Mouse (Mus musculus) hindbrain, embryonic 11.5 days (tissue): ENCODE measurements around the gene Snapc1. TPM values are rescaled to one million over a fixed set of nuclear protein-coding genes. Genes with fewer than 3 reads are reported as not detected.

Source experiments
- ATAC-seq: fragments of 200-750 bp; cut with Nextera tagmentation; 2 replicates; pipeline ENCODE4 v1.8.0; 2017; ENCODE audit warnings: mild to moderate bottlenecking, moderate TSS enrichment, moderate library complexity; ENCODE audit not compliant: low FRiP score
- DNase-seq: peaks from one replicate; pipeline ENCODE4 v3.0.0-alpha.2; 2015; ENCODE audit warnings: low spot score
- H3K27ac ChIP-seq: fragments of 300-500 bp; sonication (generic); 2 replicates; pipeline ENCODE4 v1.5.1; 2014; ENCODE audit warnings: mild to moderate bottlenecking, low read depth, low read length
- H3K27me3 ChIP-seq: fragments of 300-500 bp; sonication (generic); 2 replicates; pipeline ENCODE4 v1.6.1; 2014; ENCODE audit warnings: mild to moderate bottlenecking, low read length, moderate library complexity, mixed read lengths; ENCODE audit not compliant: control insufficient read depth, insufficient read depth
- H3K36me3 ChIP-seq: fragments of 300-500 bp; sonication (generic); 2 replicates; pipeline ENCODE4 v1.6.1; 2014; ENCODE audit warnings: mild to moderate bottlenecking, low read length, moderate library complexity, mixed read lengths; ENCODE audit not compliant: control insufficient read depth, insufficient read depth
- H3K4me1 ChIP-seq: fragments of 300-500 bp; sonication (generic); replicated peaks from 2 replicates; pipeline ENCODE4 v1.6.1; 2014; ENCODE audit warnings: low read length, mixed read lengths; ENCODE audit not compliant: control insufficient read depth, insufficient read depth
- H3K4me2 ChIP-seq: fragments of 300-500 bp; sonication (generic); replicated peaks from 2 replicates; pipeline ENCODE4 v1.6.1; 2014; ENCODE audit warnings: mild to moderate bottlenecking, low read depth, low read length
- H3K4me3 ChIP-seq: fragments of 300-500 bp; sonication (generic); 2 replicates; pipeline ENCODE4 v1.5.1; 2014; ENCODE audit warnings: low read depth, low read length
- H3K9ac ChIP-seq: fragments of 300-500 bp; sonication (generic); 2 replicates; pipeline ENCODE4 v1.6.1; 2014; ENCODE audit warnings: low read depth, low read length
- H3K9me3 ChIP-seq: fragments of 300-500 bp; sonication (generic); 2 replicates; pipeline ENCODE4 v1.6.1; 2016; ENCODE audit warnings: low read length; ENCODE audit not compliant: control insufficient read depth
- WGBS: fragments of 180-500 bp; shearing (Covaris S2); extraction: QIAGEN DNeasy Blood & Tissue Kit; methylation state at CpG from one replicate; pipeline ENCODE4 v1.1.7; 2014; 5-methylcytosine and 5-hydroxymethylcytosine counted together
- polyA plus RNA-seq: library from polyadenylated mRNA; unstranded; fragments of >200 nt; fragmentation: Nextera tagmentation; extraction: Ambion mirVana; gene quantifications from 2 replicates; pipeline ENCODE4 v1.2.1, GENCODE M21; 2014

Snapc1 gene
- polyA plus RNA-seq, 1 experiment from 2014 or later: 24.1 TPM

DNA sequence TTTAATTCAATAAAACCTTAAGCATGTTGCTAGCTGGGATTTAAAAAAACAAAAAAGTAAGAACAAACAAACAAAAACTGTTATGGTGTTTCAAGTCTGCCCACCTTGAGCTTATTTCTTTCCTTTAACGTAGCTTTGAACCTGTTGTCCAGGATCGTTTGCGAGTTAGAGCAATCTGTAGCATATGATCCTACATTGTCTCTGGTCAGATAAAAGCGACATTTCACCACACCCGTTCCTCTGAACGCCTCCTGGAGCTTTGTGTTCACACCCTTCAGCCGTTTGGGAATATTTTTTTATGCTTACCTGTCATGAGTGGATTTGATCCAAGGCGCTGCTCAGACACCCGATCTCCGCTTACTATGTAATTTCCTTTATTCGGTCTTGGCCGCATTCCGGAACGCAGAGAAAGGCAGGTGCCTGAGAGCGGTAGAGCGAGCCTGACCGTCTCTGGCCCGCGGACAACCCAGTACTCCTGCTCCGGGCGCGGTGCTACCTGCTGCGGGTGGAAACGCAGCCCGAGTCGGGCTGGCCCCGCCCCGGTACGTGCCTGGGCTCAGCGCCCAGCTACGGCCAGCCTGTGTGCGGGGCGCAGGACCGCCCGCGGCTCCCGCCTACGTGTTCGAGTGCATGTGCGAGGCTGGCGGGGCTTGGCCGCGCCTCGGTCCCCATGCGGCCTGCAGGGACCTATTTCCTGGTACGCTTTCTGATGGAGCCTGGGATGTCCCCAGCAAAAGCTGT is 14.8 kb upstream of the Snapc1 start:
- DNase-seq: peak; percentile 73
- Histone ChIP-seq H3K4me1 (no peaks in the 10 kb centered on the region; the same call in 1 of the 2 replicates), H3K4me2 (peak overlapping the region; percentile 33), H3K4me3 (peak overlapping the region; percentile 22), H3K36me3 (no peaks in the 10 kb centered on the region), H3K27me3 (peaks cover 3% of the 10 kb centered on the region; the same call in 1 of the 2 replicates), H3K9ac (peak overlapping the region; percentile 16; the same call in 1 of the 2 replicates), H3K27ac (no peak overlapping the region), H3K9me3 (no peaks in the 10 kb centered on the region)
- ATAC-seq: peak; percentile 88
- 7% methylated on average over 46 of the region's 46 CpGs for WGBS

GRCm38 (mm10) chr12:73952879-73953278 is 11.4 kb upstream of the Snapc1 start:
- Histone ChIP-seq H3K4me3 (peak overlapping the region; percentile 13; the same call in 1 of the 2 replicates), H3K4me2 (peak overlapping the region; percentile 40), H3K9ac (peak overlapping the region; percentile 25; the same call in 1 of the 2 replicates), H3K9me3 (no peaks in the 10 kb centered on the region), H3K36me3 (no peaks in the 10 kb centered on the region), H3K27me3 (peaks cover 3% of the 10 kb centered on the region; the same call in 1 of the 2 replicates), H3K4me1 (no peaks in the 10 kb centered on the region; the same call in 1 of the 2 replicates), H3K27ac (no peak overlapping the region)
- 11% methylated on average over 15 of the region's 15 CpGs for WGBS
- ATAC-seq (peak; percentile 57; the same call in 1 of the 2 replicates), DNase-seq (peak; percentile 63)

GRCm38 (mm10) chr12:73953420-73954186 is 10.7 kb upstream of the Snapc1 start:
- H3K9me3 ChIP-seq: no peaks in the 10 kb centered on the region

GRCm38 (mm10) chr12:73954785-73955184 is 9.5 kb upstream of the Snapc1 start:
- no peak for ATAC-seq
- no peak overlapping the region for H3K27ac ChIP-seq

More at GRCm38 (mm10) chr12:73953420-73954186, 10.7 kb upstream of the Snapc1 start:
- H3K36me3 ChIP-seq: no peaks in the 10 kb centered on the region
- peak overlapping the region; percentile 25; the same call in 1 of the 2 replicates for H3K9ac ChIP-seq
- peak overlapping the region; percentile 13; the same call in 1 of the 2 replicates for H3K4me3 ChIP-seq
- DNase-seq (peak; percentile 29), ATAC-seq (no peak)
- peaks cover under 1% of the 10 kb centered on the region; the same call in 1 of the 2 replicates for H3K27me3 ChIP-seq
- 52% methylated on average over 14 of the region's 14 CpGs for WGBS
- no peak overlapping the region for H3K27ac ChIP-seq
- H3K4me1 ChIP-seq: no peaks in the 10 kb centered on the region; the same call in 1 of the 2 replicates
- peak overlapping the region; percentile 40 for H3K4me2 ChIP-seq

GRCm38 (mm10) chr12:73957676-73958075 is 6.6 kb upstream of the Snapc1 start:
- no peaks in the 10 kb centered on the region for H3K36me3 ChIP-seq
- DNase-seq (no peak), ATAC-seq (no peak)
- H3K27ac ChIP-seq: no peak overlapping the region
- no peaks in the 10 kb centered on the region for H3K4me1 ChIP-seq
- H3K27me3 ChIP-seq: no peaks in the 10 kb centered on the region
- no peaks in the 10 kb centered on the region for H3K9me3 ChIP-seq
- WGBS: 90% methylated on average over 3 of the region's 3 CpGs
- H3K4me2 ChIP-seq: no peak overlapping the region
- H3K9ac ChIP-seq: no peak overlapping the region
- no peak overlapping the region for H3K4me3 ChIP-seq

More at GRCm38 (mm10) chr12:73954785-73955184, 9.5 kb upstream of the Snapc1 start:
- Histone ChIP-seq H3K9me3 (no peaks in the 10 kb centered on the region), H3K4me1 (no peaks in the 10 kb centered on the region), H3K4me2 (no peak overlapping the region), H3K4me3 (no peak overlapping the region), H3K9ac (no peak overlapping the region), H3K27me3 (no peaks in the 10 kb centered on the region), H3K36me3 (no peaks in the 10 kb centered on the region)
- WGBS: 83% methylated on average over 5 of the region's 5 CpGs
- DNase-seq: no peak

- no peak overlapping the region for H3K4me3 ChIP-seq
- no peaks in the 10 kb centered on the region for H3K4me1 ChIP-seq
- no peak overlapping the region for H3K4me2 ChIP-seq
- ATAC-seq (no peak), DNase-seq (no peak)
- WGBS: 95% methylated on average over 2 of the region's 2 CpGs
- no peaks in the 10 kb centered on the region for H3K27me3 ChIP-seq
- no peaks in the 10 kb centered on the region for H3K36me3 ChIP-seq
- H3K9ac ChIP-seq: no peak overlapping the region
- H3K9me3 ChIP-seq: no peaks in the 10 kb centered on the region
- H3K27ac ChIP-seq: no peak overlapping the region
These were observed 5.5 kb upstream of the Snapc1 start for GRCm38 (mm10) chr12:73958830-73959229.

DNA sequence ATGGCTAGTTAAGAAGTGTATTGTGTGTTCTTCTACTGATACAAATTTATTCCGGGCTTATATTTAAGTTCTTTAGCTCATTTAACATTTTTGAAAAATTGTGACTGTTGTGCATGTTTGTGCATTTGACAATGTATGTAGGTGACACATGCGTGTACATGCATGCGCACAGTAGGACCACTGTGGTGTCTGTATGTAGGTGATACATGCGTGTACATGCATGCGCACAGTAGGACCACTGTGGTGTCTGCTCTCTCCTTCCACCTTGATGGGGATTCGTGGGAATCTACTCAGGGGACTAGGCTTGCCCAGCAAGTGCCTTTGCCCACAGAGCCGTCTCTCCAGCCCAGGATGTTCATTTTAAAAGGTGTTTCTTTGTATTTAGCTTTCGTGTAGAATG is 4.9 kb downstream of the Snapc1 start:
- Histone ChIP-seq H3K4me3 (no peak overlapping the region), H3K36me3 (peaks cover 23% of the 10 kb centered on the region), H3K4me1 (no peaks in the 10 kb centered on the region), H3K4me2 (no peak overlapping the region), H3K27me3 (no peaks in the 10 kb centered on the region), H3K27ac (no peak overlapping the region), H3K9me3 (no peaks in the 10 kb centered on the region), H3K9ac (no peak overlapping the region)
- WGBS: 95% methylated on average over 8 of the region's 8 CpGs
- DNase-seq (no peak), ATAC-seq (no peak)

- Histone ChIP-seq H3K27me3 (no peaks in the 10 kb centered on the region), H3K4me1 (no peaks in the 10 kb centered on the region), H3K4me3 (no peak overlapping the region), H3K9ac (no peak overlapping the region), H3K4me2 (no peak overlapping the region), H3K9me3 (no peaks in the 10 kb centered on the region), H3K36me3 (peaks cover 10% of the 10 kb centered on the region), H3K27ac (no peak overlapping the region)
- ATAC-seq (no peak), DNase-seq (no peak)
- 89% methylated on average over 6 of the region's 6 CpGs for WGBS
These were observed 10.3 kb downstream of the Snapc1 start for GRCm38 (mm10) chr12:73974584-73974983.
